Comparison of ENCODE assay signal across 9 mouse cellular contexts in genomic region chr6:87992733-87993132, GRCm38 (mm10). TPM values are rescaled to one million over a fixed set of nuclear protein-coding genes. Genes with fewer than 3 reads are reported as not detected.
DNase-seq lines count a peak whose midpoint lies in the region; TF ChIP-seq lines count a peak whose summit lies in the region.
"Had no signal": no experiment of that assay in that cellular context is flagged by ENCODE, and none has a peak within 500 bp of the region (broad histone marks: within the 10 kb centered on the region; RNA-seq: fewer than 3 reads in every experiment).

No protein-coding gene starts in this region.

- no peak for TF ChIP-seq CTCF in layer of hippocampus, adult 2 months (conservative IDR thresholded peaks at IDR 0.05)

- H3K27me3 ChIP-seq in limb, embryonic 10.5 days (ENCODE audit: low read depth, poor library complexity, severe bottlenecking) = no peaks in the 10 kb centered on the region

- peaks cover 33% of the 10 kb centered on the region for H3K4me1 ChIP-seq in limb, embryonic 10.5 days

- peak overlapping the region; percentile 94 for H3K27ac ChIP-seq in layer of hippocampus, adult 2 months
- peak overlapping the region; percentile 86 for H3K27ac ChIP-seq in limb, embryonic 10.5 days

- 30% methylated on average over 6 of the region's 6 CpGs for WGBS in limb, embryonic 10.5 days

- no peak overlapping the region for H3K4me3 ChIP-seq in layer of hippocampus, adult 2 months
- H3K4me3 ChIP-seq in limb, embryonic 10.5 days = no peak overlapping the region
- H3K4me3 ChIP-seq: megakaryocyte, embryonic 14.5 days had no signal

- no peaks in the 10 kb centered on the region for H3K9me3 ChIP-seq in limb, embryonic 10.5 days (replicated peaks)
- H3K9me3 ChIP-seq: megakaryocyte, embryonic 14.5 days had no signal

- peaks cover 40% of the 10 kb centered on the region for H3K36me3 ChIP-seq in limb, embryonic 10.5 days

- DNase-seq in layer of hippocampus, adult 2 months (ENCODE audit: low spot score in 2 of 2) = no peak
- no peak for DNase-seq in layer of hippocampus, adult 8-10 months (ENCODE audit: low spot score in 2 of 2)
- DNase-seq in embryo, embryonic 9.5 days (ENCODE audit: extremely low spot score) = peak; percentile 71
- DNase-seq in limb, embryonic 10.5 days (ENCODE audit: low spot score) = peak; percentile 39
- peak; percentile 37 to 50 for DNase-seq in monocyte, adult 2 months (ENCODE audit: low read depth in 1 of 2, low spot score in 2 of 2)
- DNase-seq in thymus, adult 18-20 months = no peak
- DNase-seq in left cerebral cortex, adult 11 months (ENCODE audit: low spot score) = no peak
- no peak for DNase-seq in left cerebral cortex, postnatal 10 days (ENCODE audit: extremely low spot score in 1 of 2, low spot score in 2 of 2)

- intact Hi-C loops in left cerebral cortex, postnatal 10 days (cut with DNase I) = no loop called here

RNA-seq across cellular contexts. Expression of gene H1fx, which starts 11.3 kb away (rescaled TPM):
- 10 to 100 TPM; 65.7 to 68.1 TPM for total RNA-seq in layer of hippocampus, adult 2 months (2021)
- total RNA-seq in layer of hippocampus, adult 8-10 months (2022) = 10 to 100 TPM; 42.8 to 52.9 (median 45.2) TPM
- polyA plus RNA-seq in limb, embryonic 10.5 days (2016; fragmentation: Nextera tagmentation; extraction: Ambion mirVana) = 40.2 and 46.3 TPM in 2 replicates
- total RNA-seq in left cerebral cortex, postnatal 10 days (2021) = 10 to 100 TPM; 70.6 to 73.5 TPM

RNA-seq across cellular contexts. Expression of gene Rab7, which starts 52.3 kb away (rescaled TPM):
- total RNA-seq in layer of hippocampus, adult 2 months (2021) = 100 to 1,000 TPM; 305 to 332 TPM
- total RNA-seq in layer of hippocampus, adult 8-10 months (2022) = 100 to 1,000 TPM; 318 to 396 (median 337) TPM
- 206 and 208 TPM in 2 replicates for polyA plus RNA-seq in limb, embryonic 10.5 days (2016; fragmentation: Nextera tagmentation; extraction: Ambion mirVana)
- total RNA-seq in left cerebral cortex, postnatal 10 days (2021) = 100 to 1,000 TPM; 325 to 332 TPM

Comparison
In these comparisons a context has a peak if more than half of its experiments do, and no peak if none do; other contexts are left out.
1. DNase-seq: peak in embryo, embryonic 9.5 days (single experiment), limb, embryonic 10.5 days (single experiment) and monocyte, adult 2 months (2 of 2); none in layer of hippocampus, adult 2 months (0 of 2), layer of hippocampus, adult 8-10 months (0 of 2), thymus, adult 18-20 months (0 of 2), left cerebral cortex, adult 11 months (single experiment) and left cerebral cortex, postnatal 10 days (0 of 2).